Mouse (Mus musculus): ENCODE data around the gene 1700067K01Rik. TPM values are rescaled to one million over a fixed set of nuclear protein-coding genes. Genes with fewer than 3 reads are reported as not detected.

Gene 1700067K01Rik
- polyA plus RNA-seq, 1 experiment from 2014 or later = 0.41 TPM

DNA sequence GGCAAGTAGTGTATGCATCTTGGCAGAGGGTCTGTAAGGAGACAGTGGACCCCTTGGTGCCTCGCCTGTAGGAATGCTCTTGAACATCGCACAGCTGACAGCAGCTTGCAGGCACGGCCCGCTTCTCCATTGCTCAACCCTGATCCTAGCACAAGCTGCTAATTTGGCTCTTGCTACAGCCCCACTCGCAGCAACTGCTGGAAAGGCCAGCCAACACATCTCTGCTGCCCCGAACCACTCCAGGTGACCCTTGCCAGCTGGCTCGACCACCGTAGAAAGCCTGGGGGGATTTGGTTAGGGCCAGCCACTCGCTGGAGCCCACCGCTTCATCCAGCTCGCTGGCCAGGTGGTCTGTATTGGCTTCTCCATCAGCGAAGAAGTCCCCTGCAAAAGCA lies 41.6 kb downstream of the 1700067K01Rik start:
- peak overlapping the region; percentile 42 for H3K4me3 ChIP-seq
- H3K4me2 ChIP-seq = peak overlapping the region; percentile 63
- WGBS (ENCODE audit: insufficient replicate concordance) = 29% methylated on average over 12 of the region's 12 CpGs
- H3K27me3 ChIP-seq (replicated peaks) = peaks cover 92% of the 10 kb centered on the region
- no peak overlapping the region for H3K27ac ChIP-seq
- no peak for ATAC-seq
- no peak overlapping the region for H3K9ac ChIP-seq
- H3K36me3 ChIP-seq = no peaks in the 10 kb centered on the region
- H3K9me3 ChIP-seq (replicated peaks) = no peaks in the 10 kb centered on the region
- H3K4me1 ChIP-seq = peaks cover 16% of the 10 kb centered on the region

DNA sequence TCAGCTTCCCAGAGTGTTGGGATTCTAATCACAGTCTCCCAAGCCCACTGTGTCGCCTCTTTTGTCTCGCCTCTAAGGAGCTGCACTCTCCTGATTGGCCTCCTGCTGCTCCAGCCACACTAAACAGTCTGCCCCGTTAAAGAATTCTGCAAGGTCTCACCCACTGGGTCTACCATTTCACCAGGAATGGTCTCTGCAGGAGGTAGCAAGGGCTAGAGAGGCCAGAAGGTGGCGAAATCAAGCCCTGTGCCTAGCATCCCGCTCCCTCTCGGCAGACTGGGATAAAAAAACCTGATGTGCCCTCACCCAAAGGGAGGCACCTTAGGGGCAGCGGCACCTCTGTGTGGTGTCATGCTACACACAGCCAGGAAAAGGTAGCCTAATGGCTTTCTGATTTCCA lies 42.8 kb downstream of the 1700067K01Rik start:
- peaks cover 93% of the 10 kb centered on the region for H3K27me3 ChIP-seq (replicated peaks)

GRCm38 (mm10) chr8:84044900-84045299 lies 43.6 kb downstream of the 1700067K01Rik start, which contains the start of gene Rln3:
Gene Rln3, minus strand, starts transcription at chr8:84045000.
- H3K9ac ChIP-seq = no peak within 1 kb of the TSS
- H3K4me2 ChIP-seq = peak within 1 kb of the TSS; percentile 28
- no peak within 1 kb of the TSS for H3K4me3 ChIP-seq
- no peaks in the 10 kb centered on the region for H3K9me3 ChIP-seq (replicated peaks)
- H3K4me1 ChIP-seq = peaks cover 16% of the 10 kb centered on the region
- 9% methylated on average over 9 of the region's 9 CpGs for WGBS (ENCODE audit: insufficient replicate concordance)
- ATAC-seq = no peak
- H3K36me3 ChIP-seq = no peaks in the 10 kb centered on the region
- H3K27me3 ChIP-seq (replicated peaks) = peaks cover 86% of the 10 kb centered on the region
- no peak within 1 kb of the TSS for H3K27ac ChIP-seq

More for the DNA sequence above, 42.8 kb downstream of the 1700067K01Rik start:
- no peak for ATAC-seq
- Histone ChIP-seq H3K4me2 (no peak overlapping the region; the same call in 1 of the 2 replicates), H3K9ac (no peak overlapping the region), H3K4me3 (no peak overlapping the region), H3K36me3 (no peaks in the 10 kb centered on the region), H3K9me3 (replicated peaks) (no peaks in the 10 kb centered on the region), H3K4me1 (peaks cover 16% of the 10 kb centered on the region), H3K27ac (no peak overlapping the region)
- WGBS (ENCODE audit: insufficient replicate concordance) = 7% methylated on average over 7 of the region's 7 CpGs

GRCm38 (mm10) chr8:84046505-84046904 lies 45.2 kb downstream of the 1700067K01Rik start:
- H3K9ac ChIP-seq = no peak overlapping the region
- no peak overlapping the region for H3K4me3 ChIP-seq
- peaks cover 82% of the 10 kb centered on the region for H3K27me3 ChIP-seq (replicated peaks)
- peaks cover 16% of the 10 kb centered on the region for H3K4me1 ChIP-seq
- no peak for ATAC-seq
- no peaks in the 10 kb centered on the region for H3K9me3 ChIP-seq (replicated peaks)
- no peak overlapping the region for H3K27ac ChIP-seq
- H3K36me3 ChIP-seq = no peaks in the 10 kb centered on the region
- H3K4me2 ChIP-seq = no peak overlapping the region
- 57% methylated on average over 3 of the region's 3 CpGs for WGBS (ENCODE audit: insufficient replicate concordance)

GRCm38 (mm10) chr8:84048171-84048570 lies 46.9 kb downstream of the 1700067K01Rik start:
- ATAC-seq = no peak
- H3K36me3 ChIP-seq = no peaks in the 10 kb centered on the region
- peaks cover 69% of the 10 kb centered on the region for H3K27me3 ChIP-seq (replicated peaks)
- peaks cover 7% of the 10 kb centered on the region; the same call in 1 of the 2 replicates for H3K4me1 ChIP-seq
- H3K4me3 ChIP-seq = no peak overlapping the region
- no peaks in the 10 kb centered on the region for H3K9me3 ChIP-seq (replicated peaks)
- H3K4me2 ChIP-seq = no peak overlapping the region
- no peak overlapping the region for H3K27ac ChIP-seq
- WGBS (ENCODE audit: insufficient replicate concordance) = 61% methylated on average over 5 of the region's 5 CpGs
- H3K9ac ChIP-seq = no peak overlapping the region

DNA sequence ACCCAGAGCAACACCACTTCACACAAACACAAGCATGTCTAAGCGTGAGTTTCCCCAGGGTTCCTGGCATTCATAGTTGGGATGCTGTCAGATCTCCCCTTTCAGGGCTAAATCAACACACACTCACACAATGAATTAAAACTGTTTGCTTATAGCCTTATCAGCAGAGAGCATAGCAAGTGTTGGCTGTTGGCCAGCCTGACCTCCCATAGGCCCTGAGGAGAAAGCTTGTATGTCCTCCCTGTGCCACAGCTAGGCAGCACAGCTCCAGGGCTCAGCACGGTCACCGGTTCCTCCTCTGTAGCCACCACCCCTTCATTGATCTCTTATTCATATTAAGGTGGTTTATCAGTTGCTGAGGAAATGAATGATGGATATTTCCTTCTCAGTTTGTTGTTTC lies 51.4 kb downstream of the 1700067K01Rik start:
- H3K27ac ChIP-seq = no peak overlapping the region
- WGBS (ENCODE audit: insufficient replicate concordance) = 60% methylated on average over 3 of the region's 3 CpGs
- H3K36me3 ChIP-seq = no peaks in the 10 kb centered on the region
- no peak overlapping the region for H3K4me3 ChIP-seq
- H3K27me3 ChIP-seq (replicated peaks) = peaks cover 34% of the 10 kb centered on the region
- no peaks in the 10 kb centered on the region; the same call in 1 of the 2 replicates for H3K4me1 ChIP-seq
- no peaks in the 10 kb centered on the region for H3K9me3 ChIP-seq (replicated peaks)
- H3K4me2 ChIP-seq = no peak overlapping the region
- ATAC-seq = 0 out of 2 replicates have a peak, but pooled peaks have one; percentile 35
- H3K9ac ChIP-seq = no peak overlapping the region

GRCm38 (mm10) chr8:84053229-84053628 lies 51.9 kb downstream of the 1700067K01Rik start:
- Histone ChIP-seq H3K27ac (no peak overlapping the region), H3K9me3 (replicated peaks) (no peaks in the 10 kb centered on the region), H3K36me3 (no peaks in the 10 kb centered on the region), H3K9ac (no peak overlapping the region), H3K4me3 (no peak overlapping the region), H3K4me1 (no peaks in the 10 kb centered on the region; the same call in 1 of the 2 replicates), H3K4me2 (no peak overlapping the region), H3K27me3 (replicated peaks) (peaks cover 33% of the 10 kb centered on the region)
- WGBS (ENCODE audit: insufficient replicate concordance) = 75% methylated on average over 5 of the region's 5 CpGs
- ATAC-seq = no peak

MicroRNA genes within 50 kb of the gene (microRNA counts, 519-probe panel; counts per million panel counts)
- 582 counts per million, percentile 70 among the panel's probes with 10 or more counts for microRNA mmu-miR-1199

Small RNA genes lying within 50 kb of the gene (microRNA-seq; reads per million reads assigned to microRNA genes)
- gene Mir1199 (not detected), gene Mir8111 (2.5 reads per million)

Other genes starting within 250 kb of the 1700067K01Rik start
- 4.9 and 5.3 TPM in 2 replicates for gene Adgrl1, start 101.4 kb upstream of the 1700067K01Rik start, polyA plus RNA-seq (2016; fragmentation: Nextera tagmentation; extraction: Ambion mirVana)
- gene Gm10644, start 46.3 kb upstream of the 1700067K01Rik start, polyA plus RNA-seq (2016; fragmentation: Nextera tagmentation; extraction: Ambion mirVana) = 0.15 and 0.16 TPM in 2 replicates
- 113 and 116 TPM in 2 replicates for gene Asf1b, start 46.0 kb upstream of the 1700067K01Rik start, polyA plus RNA-seq (2016; fragmentation: Nextera tagmentation; extraction: Ambion mirVana)
- gene Prkaca, start 28.5 kb upstream of the 1700067K01Rik start, polyA plus RNA-seq (2016; fragmentation: Nextera tagmentation; extraction: Ambion mirVana) = 81.1 and 82.0 TPM in 2 replicates
- 8.5 and 8.7 TPM in 2 replicates for gene Samd1, start 3.8 kb upstream of the 1700067K01Rik start, polyA plus RNA-seq (2016; fragmentation: Nextera tagmentation; extraction: Ambion mirVana)
- gene 2210011C24Rik, start 10.7 kb downstream of the 1700067K01Rik start, polyA plus RNA-seq (2016; fragmentation: Nextera tagmentation; extraction: Ambion mirVana) = not detected in 2 replicates
- gene Palm3, start 20.0 kb downstream of the 1700067K01Rik start, polyA plus RNA-seq (2016; fragmentation: Nextera tagmentation; extraction: Ambion mirVana) = 0.36 and 0.66 TPM in 2 replicates
- 1.5 and 1.6 TPM in 2 replicates for gene Il27ra, start 41.1 kb downstream of the 1700067K01Rik start, polyA plus RNA-seq (2016; fragmentation: Nextera tagmentation; extraction: Ambion mirVana)
- gene Rln3, start 43.5 kb downstream of the 1700067K01Rik start, polyA plus RNA-seq (2016; fragmentation: Nextera tagmentation; extraction: Ambion mirVana) = not detected in 2 replicates
- gene Gm10643, start 63.6 kb downstream of the 1700067K01Rik start, polyA plus RNA-seq (2016; fragmentation: Nextera tagmentation; extraction: Ambion mirVana) = 0.27 and 0.30 TPM in 2 replicates
- 4.1 and 4.2 TPM in 2 replicates for gene Rfx1, start 65.3 kb downstream of the 1700067K01Rik start, polyA plus RNA-seq (2016; fragmentation: Nextera tagmentation; extraction: Ambion mirVana)
- 5.9 and 6.4 TPM in 2 replicates for gene Dcaf15, start 103.3 kb downstream of the 1700067K01Rik start, polyA plus RNA-seq (2016; fragmentation: Nextera tagmentation; extraction: Ambion mirVana)
- 0.08 and 0.13 TPM in 2 replicates for gene Podnl1, start 124.5 kb downstream of the 1700067K01Rik start, polyA plus RNA-seq (2016; fragmentation: Nextera tagmentation; extraction: Ambion mirVana)
- 8.2 and 9.6 TPM in 2 replicates for gene Cc2d1a, start 146.4 kb downstream of the 1700067K01Rik start, polyA plus RNA-seq (2016; fragmentation: Nextera tagmentation; extraction: Ambion mirVana)
- gene 4930432K21Rik, start 146.5 kb downstream of the 1700067K01Rik start, polyA plus RNA-seq (2016; fragmentation: Nextera tagmentation; extraction: Ambion mirVana) = 0.28 and 0.58 TPM in 2 replicates
- 0.61 and 1.3 TPM in 2 replicates for gene Nanos3, start 183.7 kb downstream of the 1700067K01Rik start, polyA plus RNA-seq (2016; fragmentation: Nextera tagmentation; extraction: Ambion mirVana)
- 3.6 and 5.0 TPM in 2 replicates for gene Zswim4, start 235.6 kb downstream of the 1700067K01Rik start, polyA plus RNA-seq (2016; fragmentation: Nextera tagmentation; extraction: Ambion mirVana)
- 249 and 259 TPM in 2 replicates for gene D8Ertd738e, start 248.2 kb downstream of the 1700067K01Rik start, polyA plus RNA-seq (2016; fragmentation: Nextera tagmentation; extraction: Ambion mirVana)

All from liver, embryonic 12.5 days (tissue).